Mouse (Mus musculus): ENCODE data around the gene Trio. TPM values are rescaled to one million over a fixed set of nuclear protein-coding genes. Genes with fewer than 3 reads are reported as not detected.

Gene Trio
- polyA plus RNA-seq, 1 experiment from 2014 or later = 37.5 TPM

DNA sequence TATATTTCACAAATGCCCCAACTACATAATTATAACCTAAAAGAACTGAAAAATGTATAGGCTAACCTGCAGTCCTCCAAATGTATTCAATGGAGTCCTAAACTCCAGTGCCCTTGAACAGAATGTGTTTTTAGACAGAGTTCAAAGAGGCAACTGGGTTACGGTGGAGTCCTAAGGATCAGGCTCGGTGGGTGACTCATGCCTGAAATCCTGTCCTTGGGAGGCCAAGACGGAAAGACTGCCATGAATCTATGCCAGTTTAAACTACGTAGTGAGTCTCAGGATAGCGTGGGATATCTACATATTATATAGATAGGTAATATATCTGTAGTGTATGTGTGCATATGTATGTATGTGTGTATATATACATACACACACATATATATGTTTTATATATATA lies 234.5 kb downstream of the Trio start:
- H3K9ac ChIP-seq (ENCODE audit: low read depth, low read length) = no peak overlapping the region
- no peaks in the 10 kb centered on the region for H3K36me3 ChIP-seq (ENCODE audit: control insufficient read depth, insufficient read depth, low read length)
- H3K4me3 ChIP-seq (ENCODE audit: low read depth, low read length) = no peak overlapping the region
- H3K27ac ChIP-seq (ENCODE audit: low read length) = no peak overlapping the region
- H3K27me3 ChIP-seq (ENCODE audit: control insufficient read depth, insufficient read depth, low read depth, low read length) = no peaks in the 10 kb centered on the region
- ATAC-seq = no peak
- no peak overlapping the region for H3K4me2 ChIP-seq (ENCODE audit: low read length)
- peaks cover 49% of the 10 kb centered on the region for H3K4me1 ChIP-seq (ENCODE audit: control insufficient read depth, insufficient read depth, low read length)
- no peaks in the 10 kb centered on the region for H3K9me3 ChIP-seq (replicated peaks; ENCODE audit: control insufficient read depth, low read length, poor library complexity, severe bottlenecking)
- WGBS = 90% methylated on average over 5 of the region's 5 CpGs

GRCm38 (mm10) chr15:27790699-27791098 lies 234.9 kb downstream of the Trio start:
- H3K4me3 ChIP-seq (ENCODE audit: low read depth, low read length) = no peak overlapping the region
- H3K27ac ChIP-seq (ENCODE audit: low read length) = no peak overlapping the region
- 79% methylated on average over 6 of the region's 6 CpGs for WGBS
- H3K4me1 ChIP-seq (ENCODE audit: control insufficient read depth, insufficient read depth, low read length) = peaks cover 49% of the 10 kb centered on the region
- no peak for ATAC-seq
- no peak overlapping the region for H3K4me2 ChIP-seq (ENCODE audit: low read length)
- no peak overlapping the region for H3K9ac ChIP-seq (ENCODE audit: low read depth, low read length)
- H3K27me3 ChIP-seq (ENCODE audit: control insufficient read depth, insufficient read depth, low read depth, low read length) = no peaks in the 10 kb centered on the region
- no peaks in the 10 kb centered on the region for H3K9me3 ChIP-seq (replicated peaks; ENCODE audit: control insufficient read depth, low read length, poor library complexity, severe bottlenecking)
- no peaks in the 10 kb centered on the region for H3K36me3 ChIP-seq (ENCODE audit: control insufficient read depth, insufficient read depth, low read length)

DNA sequence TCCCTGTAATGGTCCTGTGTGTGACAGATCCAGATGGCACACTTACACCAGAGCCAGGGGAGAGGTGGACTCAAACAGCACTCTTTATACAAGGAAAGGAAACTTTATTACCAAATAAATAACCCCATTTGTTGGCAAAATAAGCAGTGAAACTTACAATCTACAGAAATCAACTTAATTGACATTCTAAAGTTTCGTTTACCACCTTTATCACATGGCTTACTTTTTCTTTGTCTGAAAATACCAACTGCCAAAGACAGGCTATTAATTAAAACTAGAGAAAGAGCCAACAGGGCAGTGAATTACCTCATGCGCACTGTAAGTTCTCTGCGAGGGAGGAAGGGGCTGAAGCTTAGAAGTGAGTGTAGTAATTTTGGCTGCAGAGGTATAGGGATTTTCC lies 236.3 kb downstream of the Trio start:
- no peak overlapping the region for H3K4me2 ChIP-seq (ENCODE audit: low read length)
- H3K36me3 ChIP-seq (ENCODE audit: control insufficient read depth, insufficient read depth, low read length) = no peaks in the 10 kb centered on the region
- H3K27ac ChIP-seq (ENCODE audit: low read length) = peak overlapping the region; percentile 60; the same call in 1 of the 2 replicates
- H3K9ac ChIP-seq (ENCODE audit: low read depth, low read length) = no peak overlapping the region
- no peaks in the 10 kb centered on the region for H3K27me3 ChIP-seq (ENCODE audit: control insufficient read depth, insufficient read depth, low read depth, low read length)
- H3K4me3 ChIP-seq (ENCODE audit: low read depth, low read length) = no peak overlapping the region
- H3K4me1 ChIP-seq (ENCODE audit: control insufficient read depth, insufficient read depth, low read length) = peaks cover 58% of the 10 kb centered on the region
- no peaks in the 10 kb centered on the region for H3K9me3 ChIP-seq (replicated peaks; ENCODE audit: control insufficient read depth, low read length, poor library complexity, severe bottlenecking)
- ATAC-seq = no peak
- WGBS = 72% methylated on average over 3 of the region's 3 CpGs

- Histone ChIP-seq H3K4me1 (ENCODE audit: control insufficient read depth, insufficient read depth, low read length) (peaks cover 63% of the 10 kb centered on the region), H3K9ac (ENCODE audit: low read depth, low read length) (peak overlapping the region; percentile 43), H3K9me3 (replicated peaks; ENCODE audit: control insufficient read depth, low read length, poor library complexity, severe bottlenecking) (no peaks in the 10 kb centered on the region), H3K4me3 (ENCODE audit: low read depth, low read length) (no peak overlapping the region), H3K27me3 (ENCODE audit: control insufficient read depth, insufficient read depth, low read depth, low read length) (no peaks in the 10 kb centered on the region), H3K27ac (ENCODE audit: low read length) (peak overlapping the region; percentile 60), H3K4me2 (ENCODE audit: low read length) (peak overlapping the region; percentile 7; the same call in 1 of the 2 replicates), H3K36me3 (ENCODE audit: control insufficient read depth, insufficient read depth, low read length) (no peaks in the 10 kb centered on the region)
- 10% methylated on average over 17 of the region's 17 CpGs for WGBS
- peak; percentile 50 for ATAC-seq
Observed at GRCm38 (mm10) chr15:27788122-27788759, 237.4 kb downstream of the Trio start.

DNA sequence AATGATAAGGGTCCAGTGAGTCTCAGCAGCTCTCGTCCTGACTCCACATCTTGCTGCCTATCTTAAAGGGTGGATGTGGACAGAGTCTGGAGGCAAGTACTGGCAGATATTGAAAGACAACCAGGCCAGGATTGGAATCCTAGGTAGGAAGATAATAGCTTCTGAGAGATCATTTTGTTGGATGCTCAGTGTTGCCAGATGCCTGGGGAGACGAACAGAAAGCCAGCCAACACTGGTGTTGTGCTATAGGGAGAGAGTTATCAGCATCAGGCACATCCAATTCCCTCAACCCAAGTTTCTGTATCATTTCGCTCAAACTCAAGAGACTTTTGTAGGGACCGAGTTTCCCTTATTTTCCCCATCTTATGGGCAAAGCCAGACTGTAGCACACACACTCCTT lies 238.5 kb downstream of the Trio start:
- no peak for ATAC-seq
- H3K4me1 ChIP-seq (ENCODE audit: control insufficient read depth, insufficient read depth, low read length) = peaks cover 64% of the 10 kb centered on the region
- H3K36me3 ChIP-seq (ENCODE audit: control insufficient read depth, insufficient read depth, low read length) = no peaks in the 10 kb centered on the region
- H3K4me3 ChIP-seq (ENCODE audit: low read depth, low read length) = peak overlapping the region; percentile 11; the same call in 1 of the 2 replicates
- no peaks in the 10 kb centered on the region for H3K9me3 ChIP-seq (replicated peaks; ENCODE audit: control insufficient read depth, low read length, poor library complexity, severe bottlenecking)
- no peaks in the 10 kb centered on the region for H3K27me3 ChIP-seq (ENCODE audit: control insufficient read depth, insufficient read depth, low read depth, low read length)
- peak overlapping the region; percentile 17; the same call in 1 of the 2 replicates for H3K4me2 ChIP-seq (ENCODE audit: low read length)
- no peak overlapping the region for H3K27ac ChIP-seq (ENCODE audit: low read length)
- no peak overlapping the region for H3K9ac ChIP-seq (ENCODE audit: low read depth, low read length)
- 77% methylated on average over 4 of the region's 4 CpGs for WGBS

- Histone ChIP-seq H3K4me1 (ENCODE audit: control insufficient read depth, insufficient read depth, low read length) (peaks cover 69% of the 10 kb centered on the region), H3K27ac (ENCODE audit: low read length) (no peak overlapping the region), H3K9ac (ENCODE audit: low read depth, low read length) (no peak overlapping the region), H3K36me3 (ENCODE audit: control insufficient read depth, insufficient read depth, low read length) (no peaks in the 10 kb centered on the region), H3K4me3 (ENCODE audit: low read depth, low read length) (no peak overlapping the region), H3K27me3 (ENCODE audit: control insufficient read depth, insufficient read depth, low read depth, low read length) (no peaks in the 10 kb centered on the region), H3K9me3 (replicated peaks; ENCODE audit: control insufficient read depth, low read length, poor library complexity, severe bottlenecking) (no peaks in the 10 kb centered on the region), H3K4me2 (ENCODE audit: low read length) (peak overlapping the region; percentile 17; the same call in 1 of the 2 replicates)
- no peak for ATAC-seq
- WGBS = 50% methylated on average over 11 of the region's 11 CpGs
Observed at GRCm38 (mm10) chr15:27786418-27786817, 239.2 kb downstream of the Trio start.

DNA sequence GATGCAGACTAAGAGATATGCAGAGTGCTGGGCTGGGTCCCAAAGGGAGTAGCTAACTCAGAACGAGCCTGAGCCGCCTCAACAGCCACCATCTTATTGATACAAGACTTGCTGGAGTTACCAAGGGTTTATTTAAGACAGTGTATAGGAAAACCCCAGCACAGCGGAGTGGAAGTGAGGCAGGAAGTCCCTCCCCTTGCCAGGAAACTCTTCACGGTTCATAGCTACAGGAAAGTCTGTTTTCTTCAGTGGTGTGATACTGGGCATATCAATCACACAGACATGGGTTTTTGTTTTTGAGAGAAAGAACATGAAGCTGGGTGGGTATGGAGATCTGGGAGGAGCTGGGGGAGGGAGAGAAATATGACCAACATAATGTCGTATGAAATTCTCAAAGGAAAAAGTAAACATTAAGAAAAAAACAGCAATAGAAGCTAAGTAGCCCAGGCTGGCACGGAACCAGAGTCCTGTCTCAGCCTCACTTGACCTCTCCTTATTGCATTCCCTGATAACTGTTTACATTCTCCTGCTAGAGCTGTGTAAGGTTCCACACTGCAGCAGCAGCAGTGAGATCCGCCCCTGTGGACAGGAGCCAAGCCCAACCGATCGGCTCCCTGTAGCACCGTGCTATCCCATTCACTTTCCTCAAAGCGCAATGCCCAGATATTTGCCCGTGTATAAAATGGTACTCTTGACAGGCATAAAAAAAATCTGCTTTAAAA lies 240.2 kb downstream of the Trio start:
- ATAC-seq = no peak
- Histone ChIP-seq H3K27ac (ENCODE audit: low read length) (peak overlapping the region; percentile 12; the same call in 1 of the 2 replicates), H3K4me2 (ENCODE audit: low read length) (no peak overlapping the region; the same call in 1 of the 2 replicates), H3K9ac (ENCODE audit: low read depth, low read length) (no peak overlapping the region), H3K27me3 (ENCODE audit: control insufficient read depth, insufficient read depth, low read depth, low read length) (no peaks in the 10 kb centered on the region), H3K4me3 (ENCODE audit: low read depth, low read length) (no peak overlapping the region), H3K36me3 (ENCODE audit: control insufficient read depth, insufficient read depth, low read length) (no peaks in the 10 kb centered on the region), H3K4me1 (ENCODE audit: control insufficient read depth, insufficient read depth, low read length) (peaks cover 76% of the 10 kb centered on the region), H3K9me3 (replicated peaks; ENCODE audit: control insufficient read depth, low read length, poor library complexity, severe bottlenecking) (no peaks in the 10 kb centered on the region)
- WGBS = 55% methylated on average over 12 of the region's 12 CpGs

DNA sequence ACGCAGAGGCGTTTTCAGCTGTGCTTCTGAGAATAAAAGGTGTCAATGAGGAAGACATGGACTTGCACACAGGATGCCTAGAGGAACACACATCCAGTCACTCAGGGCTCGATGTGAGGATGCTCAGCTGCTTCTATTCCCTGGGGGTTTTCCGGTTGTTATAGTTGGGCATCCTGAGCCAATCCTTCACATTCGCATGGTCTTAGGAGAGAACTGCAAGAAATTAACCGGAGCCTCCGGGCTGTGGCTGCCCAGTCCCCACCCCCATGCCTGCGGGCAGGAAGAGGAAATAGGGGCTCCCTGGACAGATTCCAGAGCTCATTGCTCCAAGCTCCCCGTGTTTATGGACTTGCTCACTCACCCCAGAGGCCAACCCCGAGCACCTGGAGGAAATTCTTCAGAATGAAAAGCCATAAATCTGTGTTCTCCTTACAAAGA lies 241.5 kb downstream of the Trio start:
- H3K9ac ChIP-seq (ENCODE audit: low read depth, low read length) = peak overlapping the region; percentile 16; the same call in 1 of the 2 replicates
- 22% methylated on average over 10 of the region's 10 CpGs for WGBS
- peaks cover 86% of the 10 kb centered on the region for H3K4me1 ChIP-seq (ENCODE audit: control insufficient read depth, insufficient read depth, low read length)
- no peak overlapping the region for H3K4me3 ChIP-seq (ENCODE audit: low read depth, low read length)
- no peaks in the 10 kb centered on the region for H3K36me3 ChIP-seq (ENCODE audit: control insufficient read depth, insufficient read depth, low read length)
- peak overlapping the region; percentile 78 for H3K27ac ChIP-seq (ENCODE audit: low read length)
- H3K4me2 ChIP-seq (ENCODE audit: low read length) = peak overlapping the region; percentile 14; the same call in 1 of the 2 replicates
- no peaks in the 10 kb centered on the region for H3K27me3 ChIP-seq (ENCODE audit: control insufficient read depth, insufficient read depth, low read depth, low read length)
- no peak for ATAC-seq
- no peaks in the 10 kb centered on the region for H3K9me3 ChIP-seq (replicated peaks; ENCODE audit: control insufficient read depth, low read length, poor library complexity, severe bottlenecking)
